Mouse (Mus musculus) left cerebral cortex, postnatal 25 days (tissue): ENCODE measurements at regions not wholly inside any gene's neighbourhood (a gene's known extent, or its start where the extent isn't known, plus 50 kb on each side); places are given as distances from the start of the nearest gene placed in this dataset.
"Not testable (repeated sequence)": the region's sequence is repeated elsewhere in the genome, so short reads cannot be mapped to it uniquely, and the experiment has no call there.

Experiments
- DNase-seq, 2 experiments: peaks; one replicate each; pipeline ENCODE4 v3.0.0; 2022; ENCODE audit warnings: low spot score in 2 of 2, mixed read lengths in 1 of 2
- intact Hi-C: fragments of 180-260 bp; cut with DNase I; formaldehyde crosslinking; loops from one replicate; pipeline ENCODE4 v1.15.1; 2025

GRCm38 (mm10) chr11:40159161-40159560 is 535.8 kb downstream of the Mat2b start:
- DNase-seq, result not testable (repeated sequence)
- intact Hi-C loops, result loop anchor here (10.0 kb wide), 1 partner anchor 436 kb away; no protein-coding TSS in a partner anchor

GRCm38 (mm10) chr11:40149312-40149711 is 545.7 kb downstream of the Mat2b start:
- intact Hi-C loops, result loop anchor here (2.0 to 5.0 kb wide), 3 partner anchors 318 to 1212 kb away; no protein-coding TSS in a partner anchor
- peak; percentile 66 to 72 for DNase-seq

GRCm38 (mm10) chr11:40137803-40138202 is 557.2 kb downstream of the Mat2b start:
- intact Hi-C loops, result no loop called here
- DNase-seq, result no peak

- intact Hi-C loops, result no loop called here
- no peak for DNase-seq
Observed at GRCm38 (mm10) chr11:40102613-40103012, 592.4 kb downstream of the Mat2b start.

- intact Hi-C loops, result no loop called here
Observed at GRCm38 (mm10) chr11:40074317-40074716, 620.7 kb downstream of the Mat2b start.

GRCm38 (mm10) chr11:40050503-40050902 is 644.5 kb downstream of the Mat2b start:
- intact Hi-C loops, result no loop called here
- no peak for DNase-seq

More at GRCm38 (mm10) chr11:40074317-40074716, 620.7 kb downstream of the Mat2b start:
- DNase-seq, result no peak

GRCm38 (mm10) chr11:40027511-40027910 is 667.5 kb downstream of the Mat2b start:
- intact Hi-C loops, result no loop called here
- DNase-seq, result peak; percentile 1 to 34

- no peak for DNase-seq
- intact Hi-C loops, result no loop called here
Observed at GRCm38 (mm10) chr11:39999483-39999882, 695.5 kb downstream of the Mat2b start.

GRCm38 (mm10) chr11:39998612-39999011 is 696.4 kb downstream of the Mat2b start:
- intact Hi-C loops, result no loop called here
- DNase-seq, result no peak

- DNase-seq, result peak; percentile 3 to 58
- intact Hi-C loops, result no loop called here
Observed at GRCm38 (mm10) chr11:39972585-39972984, 722.4 kb downstream of the Mat2b start.

GRCm38 (mm10) chr11:39963705-39964104 is 731.3 kb downstream of the Mat2b start:
- intact Hi-C loops, result no loop called here
- no peak for DNase-seq

GRCm38 (mm10) chr11:39954426-39954825 is 740.6 kb downstream of the Mat2b start:
- intact Hi-C loops, result no loop called here
- no peak for DNase-seq

- peak in 1 of 2 experiments; percentile 66 for DNase-seq
- intact Hi-C loops, result no loop called here
Observed at GRCm38 (mm10) chr11:39944196-39944595, 750.8 kb downstream of the Mat2b start.

GRCm38 (mm10) chr11:39934216-39934615 is 760.8 kb downstream of the Mat2b start:
- DNase-seq, result no peak
- intact Hi-C loops, result no loop called here

GRCm38 (mm10) chr11:39923977-39924527 is 771.0 kb downstream of the Mat2b start:
- intact Hi-C loops, result no loop called here
- no peak for DNase-seq

- intact Hi-C loops, result no loop called here
- no peak for DNase-seq
Observed at GRCm38 (mm10) chr11:39917716-39918347, 777.2 kb downstream of the Mat2b start.

GRCm38 (mm10) chr11:39899644-39900225 is 795.3 kb downstream of the Mat2b start:
- intact Hi-C loops, result no loop called here
- DNase-seq, result no peak

- DNase-seq, result no peak
- intact Hi-C loops, result no loop called here
Observed at GRCm38 (mm10) chr11:39883305-39883704, 811.7 kb downstream of the Mat2b start.

GRCm38 (mm10) chr11:39868451-39868979 is 826.5 kb downstream of the Mat2b start:
- intact Hi-C loops, result no loop called here
- DNase-seq, result no peak
